Mouse (Mus musculus): ENCODE results near the gene Pglyrp2. TPM values are rescaled to one million over a fixed set of nuclear protein-coding genes. Genes with fewer than 3 reads are reported as not detected.
A peak's percentile ranks its signal among the peaks of the same experiment; 100 is the strongest.

Gene Pglyrp2
- polyA plus RNA-seq, 1 experiment: 8.0 TPM

DNA sequence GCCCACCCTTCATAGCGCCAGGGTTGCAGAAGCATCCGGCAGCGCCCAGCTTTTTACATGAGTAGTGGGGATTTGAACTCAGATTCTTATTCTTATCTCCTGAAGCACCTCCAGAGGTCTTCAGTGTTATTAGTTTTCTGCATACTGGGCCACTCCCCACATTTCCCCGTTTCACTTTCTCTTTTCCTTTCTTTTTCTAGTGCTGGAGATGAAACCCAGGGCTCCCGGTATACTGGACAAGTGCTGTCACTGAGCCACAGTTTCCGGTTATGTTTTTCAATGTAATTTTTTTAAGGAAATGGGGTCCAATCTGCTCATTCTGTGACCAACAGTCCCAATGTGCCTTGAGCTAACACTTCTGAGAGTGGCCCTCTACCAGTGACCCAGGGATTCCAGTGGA, 12.1 kb downstream of the Pglyrp2 start:
- TF ChIP-seq POLR2A (IDR thresholded peaks at IDR 0.05; ENCODE audit: low read depth, low read length) (no peak), CTCF (IDR thresholded peaks at IDR 0.05; ENCODE audit: extremely low read depth, insufficient read length, insufficient replicate concordance, low read depth, low read length) (no peak)
- Histone ChIP-seq H3K4me1 (ENCODE audit: control insufficient read depth, insufficient read depth, insufficient read length, low read length) (no peaks in the 10 kb centered on the region), H3K27me3 (ENCODE audit: control insufficient read depth, insufficient read depth, low read length) (0 out of 2 replicates have a peak, but pooled peaks cover 7% of the 10 kb centered on the region), H3K36me3 (ENCODE audit: control insufficient read depth, insufficient read depth, low read length) (no peaks in the 10 kb centered on the region), H3K4me3 (ENCODE audit: low read depth, low read length) (no peak overlapping the region), H3K27ac (ENCODE audit: insufficient read depth, low read depth, low read length) (no peak overlapping the region)
- WGBS: 68% methylated on average over 6 of the region's 6 CpGs

DNA sequence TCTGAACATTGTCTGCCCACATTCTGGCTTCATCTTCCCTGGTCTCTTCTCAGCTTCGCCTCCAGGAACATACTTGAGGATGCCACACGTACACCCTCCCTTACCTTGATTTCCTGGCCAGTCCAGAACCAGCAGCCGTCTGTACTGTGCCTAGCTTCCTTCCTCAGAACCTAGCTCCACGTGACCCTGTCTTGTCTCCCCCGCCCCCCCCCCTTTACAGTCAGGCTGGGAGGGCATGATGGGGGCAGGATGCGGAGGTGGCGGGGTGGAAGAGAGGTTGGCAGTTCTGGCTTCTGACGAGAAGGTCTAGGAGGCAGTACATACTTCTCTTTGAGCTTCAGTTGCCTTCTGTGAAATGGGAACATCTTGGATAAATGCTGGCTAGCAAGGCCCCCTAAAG, 20.6 kb downstream of the Pglyrp2 start, which contains the start of gene Rasal3:
TSS of gene Rasal3 (minus strand) at position 167 of the 400 bp plus-strand sequence.
- H3K4me3 ChIP-seq (ENCODE audit: low read depth, low read length): peak within 1 kb of the TSS; percentile 68
- 61% methylated on average over 8 of the region's 8 CpGs for WGBS
- H3K36me3 ChIP-seq (ENCODE audit: control insufficient read depth, insufficient read depth, low read length): no peaks in the 10 kb centered on the region
- H3K27ac ChIP-seq (ENCODE audit: insufficient read depth, low read depth, low read length): peak within 1 kb of the TSS; percentile 63
- 0 out of 2 replicates have a peak, but pooled peaks cover 3% of the 10 kb centered on the region for H3K4me1 ChIP-seq (ENCODE audit: control insufficient read depth, insufficient read depth, insufficient read length, low read length)
- TF ChIP-seq CTCF (IDR thresholded peaks at IDR 0.05; ENCODE audit: extremely low read depth, insufficient read length, insufficient replicate concordance, low read depth, low read length) (no peak), POLR2A (IDR thresholded peaks at IDR 0.05; ENCODE audit: low read depth, low read length) (no peak)
- no peaks in the 10 kb centered on the region for H3K27me3 ChIP-seq (ENCODE audit: control insufficient read depth, insufficient read depth, low read length)

DNA sequence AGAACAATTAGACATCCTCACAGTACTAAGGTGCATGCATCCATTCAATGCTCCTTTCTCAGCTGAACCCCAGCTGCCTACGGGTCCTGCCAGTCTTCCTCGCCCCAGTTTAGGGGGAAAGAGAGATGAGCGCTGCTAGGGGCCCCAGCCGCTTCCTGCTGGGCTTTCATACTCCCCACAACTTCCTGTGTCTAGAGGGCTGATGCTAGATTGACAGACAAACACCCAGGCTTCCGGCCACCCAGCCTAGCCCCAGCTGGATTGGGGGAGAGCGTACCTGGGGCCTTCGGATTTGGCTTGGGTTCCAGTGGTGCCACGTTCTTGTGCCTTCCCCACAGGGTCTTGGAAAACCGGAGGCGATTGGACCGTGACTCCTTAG, 21.2 kb downstream of the Pglyrp2 start:
- peak overlapping the region; percentile 68 for H3K4me3 ChIP-seq (ENCODE audit: low read depth, low read length)
- H3K27ac ChIP-seq (ENCODE audit: insufficient read depth, low read depth, low read length): peak overlapping the region; percentile 63

DNA sequence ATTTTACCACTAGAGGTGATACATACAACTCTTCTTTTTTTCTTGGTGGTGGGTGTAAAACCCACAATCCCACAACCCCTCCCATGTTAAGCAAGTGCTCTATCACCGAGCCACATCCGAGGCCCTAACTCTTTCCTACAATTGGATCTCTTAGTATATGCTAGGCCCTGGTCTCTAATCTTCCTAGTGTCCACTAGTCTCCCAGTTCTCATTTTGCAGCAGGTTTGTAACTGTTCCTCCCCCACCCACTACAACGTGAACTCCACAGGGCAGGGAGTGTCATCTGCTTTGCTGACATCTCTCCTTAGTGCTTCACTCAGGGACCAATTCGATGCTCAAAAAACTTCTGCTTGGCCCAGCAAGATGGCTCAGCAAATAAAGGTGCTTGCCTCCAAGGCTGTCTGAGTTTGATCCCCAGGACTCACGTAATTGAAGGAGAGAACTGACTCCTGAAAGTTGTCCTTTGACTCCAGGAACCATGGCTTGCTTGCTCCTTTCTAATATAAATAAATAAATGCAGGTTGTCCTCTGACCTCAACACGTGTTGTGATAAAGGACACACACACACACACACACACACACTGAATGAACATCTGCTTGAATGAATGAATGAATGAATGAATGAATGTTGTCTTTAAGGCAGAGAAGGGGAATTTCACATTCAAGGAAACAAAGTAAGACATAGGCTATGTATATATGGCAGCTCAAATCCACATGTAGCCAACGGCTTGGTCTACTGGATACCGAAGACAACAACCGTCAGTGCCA, 21.8 kb downstream of the Pglyrp2 start:
- Histone ChIP-seq H3K4me3 (ENCODE audit: low read depth, low read length) (peak overlapping the region; percentile 68), H3K27me3 (ENCODE audit: control insufficient read depth, insufficient read depth, low read length) (peaks cover 4% of the 10 kb centered on the region; the same call in 1 of the 2 replicates), H3K27ac (ENCODE audit: insufficient read depth, low read depth, low read length) (no peak overlapping the region; the same call in 1 of the 2 replicates), H3K4me1 (ENCODE audit: control insufficient read depth, insufficient read depth, insufficient read length, low read length) (0 out of 2 replicates have a peak, but pooled peaks cover 3% of the 10 kb centered on the region), H3K36me3 (ENCODE audit: control insufficient read depth, insufficient read depth, low read length) (no peaks in the 10 kb centered on the region)
- TF ChIP-seq CTCF (IDR thresholded peaks at IDR 0.05; ENCODE audit: extremely low read depth, insufficient read length, insufficient replicate concordance, low read depth, low read length): no peak
- TF ChIP-seq POLR2A (IDR thresholded peaks at IDR 0.05; ENCODE audit: low read depth, low read length): no peak
- WGBS: 67% methylated on average over 9 of the region's 9 CpGs

More for the DNA sequence above, 21.2 kb downstream of the Pglyrp2 start:
- H3K36me3 ChIP-seq (ENCODE audit: control insufficient read depth, insufficient read depth, low read length): no peaks in the 10 kb centered on the region
- 63% methylated on average over 11 of the region's 11 CpGs for WGBS
- no peaks in the 10 kb centered on the region for H3K27me3 ChIP-seq (ENCODE audit: control insufficient read depth, insufficient read depth, low read length)
- TF ChIP-seq CTCF (IDR thresholded peaks at IDR 0.05; ENCODE audit: extremely low read depth, insufficient read length, insufficient replicate concordance, low read depth, low read length) (no peak), POLR2A (IDR thresholded peaks at IDR 0.05; ENCODE audit: low read depth, low read length) (no peak)
- H3K4me1 ChIP-seq (ENCODE audit: control insufficient read depth, insufficient read depth, insufficient read length, low read length): 0 out of 2 replicates have a peak, but pooled peaks cover 3% of the 10 kb centered on the region

DNA sequence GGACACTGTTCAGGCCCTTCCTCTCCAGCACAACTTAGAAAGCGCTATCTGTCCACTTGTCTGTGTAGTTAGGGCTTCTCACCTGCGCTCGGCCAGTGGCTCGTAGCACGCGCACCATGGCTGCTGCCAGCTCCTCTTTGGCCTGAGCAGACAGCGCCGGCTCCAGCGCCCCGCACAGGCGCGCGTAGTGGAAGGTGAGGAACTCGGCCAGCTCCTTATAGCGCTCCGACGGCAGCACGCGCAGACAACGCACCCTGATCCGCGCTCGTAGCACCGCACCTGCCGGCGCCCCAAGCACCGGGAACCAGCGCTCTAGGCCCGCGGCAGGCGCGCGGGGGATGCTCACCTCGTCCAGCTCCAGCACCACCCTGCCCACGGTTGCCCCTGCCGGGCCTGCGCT, 27.7 kb downstream of the Pglyrp2 start:
- WGBS: 19% methylated on average over 37 of the region's 37 CpGs
- Histone ChIP-seq H3K36me3 (ENCODE audit: control insufficient read depth, insufficient read depth, low read length) (no peaks in the 10 kb centered on the region), H3K4me3 (ENCODE audit: low read depth, low read length) (peak overlapping the region; percentile 24; the same call in 1 of the 2 replicates), H3K27ac (ENCODE audit: insufficient read depth, low read depth, low read length) (no peak overlapping the region), H3K4me1 (ENCODE audit: control insufficient read depth, insufficient read depth, insufficient read length, low read length) (peaks cover under 1% of the 10 kb centered on the region; the same call in 1 of the 2 replicates), H3K27me3 (ENCODE audit: control insufficient read depth, insufficient read depth, low read length) (peaks cover 23% of the 10 kb centered on the region)
- TF ChIP-seq POLR2A (IDR thresholded peaks at IDR 0.05; ENCODE audit: low read depth, low read length) (no peak), CTCF (IDR thresholded peaks at IDR 0.05; ENCODE audit: extremely low read depth, insufficient read length, insufficient replicate concordance, low read depth, low read length) (no peak)

DNA sequence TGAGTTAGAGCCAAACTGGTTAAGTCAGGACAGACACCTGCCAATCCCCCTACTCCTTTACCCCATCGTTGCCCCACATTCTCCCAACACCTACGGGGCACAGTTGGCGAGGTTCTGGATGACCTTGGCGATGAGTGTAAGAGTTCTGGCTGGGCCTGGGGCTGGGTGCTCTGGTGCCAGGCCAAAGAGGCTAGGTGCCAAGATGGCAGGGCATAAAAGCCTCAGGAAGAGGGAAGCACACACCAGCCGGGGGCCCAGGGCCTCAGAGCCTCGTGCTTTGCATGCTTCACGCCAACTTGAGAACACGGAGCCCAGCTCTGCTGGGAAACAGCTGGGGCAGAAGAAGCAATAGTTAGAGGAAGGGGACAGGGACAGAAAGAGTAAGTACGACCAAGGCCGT, 30.0 kb downstream of the Pglyrp2 start:
- Histone ChIP-seq H3K36me3 (ENCODE audit: control insufficient read depth, insufficient read depth, low read length) (no peaks in the 10 kb centered on the region), H3K27me3 (ENCODE audit: control insufficient read depth, insufficient read depth, low read length) (peaks cover 23% of the 10 kb centered on the region)
- no peak for TF ChIP-seq POLR2A (IDR thresholded peaks at IDR 0.05; ENCODE audit: low read depth, low read length)
- no peak for TF ChIP-seq CTCF (IDR thresholded peaks at IDR 0.05; ENCODE audit: extremely low read depth, insufficient read length, insufficient replicate concordance, low read depth, low read length)

DNA sequence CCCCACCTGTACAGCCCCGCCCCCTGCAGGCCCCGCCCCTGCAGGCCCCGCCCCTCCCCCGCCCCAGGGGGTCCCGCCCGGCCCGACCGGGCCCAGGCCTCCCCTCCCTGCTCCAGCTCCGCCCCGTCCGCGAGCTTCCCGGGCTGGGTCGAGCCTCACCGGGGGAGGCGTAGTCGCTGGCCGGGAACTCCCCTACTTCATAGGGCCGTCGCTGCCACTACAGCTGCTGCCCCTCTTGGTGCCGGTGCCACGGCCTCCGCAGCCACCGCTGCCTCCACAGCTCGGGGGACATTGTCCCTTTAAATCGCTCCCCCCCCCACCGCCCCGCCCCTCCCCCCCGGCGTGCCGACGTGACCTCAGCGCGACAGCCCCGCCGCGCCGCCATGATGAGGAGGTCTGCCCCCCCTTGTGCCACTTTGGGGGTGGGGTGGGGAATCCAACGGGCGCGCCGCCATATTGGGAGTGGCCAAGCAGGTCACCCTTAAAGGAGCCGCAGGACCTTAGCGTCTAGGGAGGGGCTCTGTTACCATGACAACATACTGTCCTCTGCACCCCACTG, 34.8 kb downstream of the Pglyrp2 start, which contains the start of gene Wiz:
TSS of gene Wiz (minus strand) at position 339 of the 559 bp plus-strand sequence.
- peak within 1 kb of the TSS; percentile 98 for H3K4me3 ChIP-seq (ENCODE audit: low read depth, low read length)
- H3K4me1 ChIP-seq (ENCODE audit: control insufficient read depth, insufficient read depth, insufficient read length, low read length): peaks cover 6% of the 10 kb centered on the region
- H3K27ac ChIP-seq (ENCODE audit: insufficient read depth, low read depth, low read length): peak within 1 kb of the TSS; percentile 78
- WGBS: under 1% methylated on average over 41 of the region's 44 CpGs
- H3K36me3 ChIP-seq (ENCODE audit: control insufficient read depth, insufficient read depth, low read length): peaks cover 2% of the 10 kb centered on the region; the same call in 1 of the 2 replicates
- 0 out of 2 replicates have a peak, but pooled peaks cover 4% of the 10 kb centered on the region for H3K27me3 ChIP-seq (ENCODE audit: control insufficient read depth, insufficient read depth, low read length)
- no peak for TF ChIP-seq CTCF (IDR thresholded peaks at IDR 0.05; ENCODE audit: extremely low read depth, insufficient read length, insufficient replicate concordance, low read depth, low read length)
- TF ChIP-seq POLR2A (IDR thresholded peaks at IDR 0.05; ENCODE audit: low read depth, low read length): no peak

More for the DNA sequence above, 30.0 kb downstream of the Pglyrp2 start:
- Histone ChIP-seq H3K4me3 (ENCODE audit: low read depth, low read length) (no peak overlapping the region), H3K27ac (ENCODE audit: insufficient read depth, low read depth, low read length) (no peak overlapping the region), H3K4me1 (ENCODE audit: control insufficient read depth, insufficient read depth, insufficient read length, low read length) (peaks cover 2% of the 10 kb centered on the region)
- WGBS: 77% methylated on average over 10 of the region's 10 CpGs
